Mouse (Mus musculus) layer of hippocampus, adult 9-10 months (tissue): Measurements from ENCODE around the gene Tnrc6b.
"Not testable (repeated sequence)": the region's sequence is repeated elsewhere in the genome, so short reads cannot be mapped to it uniquely, and the experiment has no call there.

Source experiments
- DNase-seq: peaks from one replicate; pipeline ENCODE4 v3.0.0; 2022; ENCODE audit warnings: low spot score

The Tnrc6b gene

DNA sequence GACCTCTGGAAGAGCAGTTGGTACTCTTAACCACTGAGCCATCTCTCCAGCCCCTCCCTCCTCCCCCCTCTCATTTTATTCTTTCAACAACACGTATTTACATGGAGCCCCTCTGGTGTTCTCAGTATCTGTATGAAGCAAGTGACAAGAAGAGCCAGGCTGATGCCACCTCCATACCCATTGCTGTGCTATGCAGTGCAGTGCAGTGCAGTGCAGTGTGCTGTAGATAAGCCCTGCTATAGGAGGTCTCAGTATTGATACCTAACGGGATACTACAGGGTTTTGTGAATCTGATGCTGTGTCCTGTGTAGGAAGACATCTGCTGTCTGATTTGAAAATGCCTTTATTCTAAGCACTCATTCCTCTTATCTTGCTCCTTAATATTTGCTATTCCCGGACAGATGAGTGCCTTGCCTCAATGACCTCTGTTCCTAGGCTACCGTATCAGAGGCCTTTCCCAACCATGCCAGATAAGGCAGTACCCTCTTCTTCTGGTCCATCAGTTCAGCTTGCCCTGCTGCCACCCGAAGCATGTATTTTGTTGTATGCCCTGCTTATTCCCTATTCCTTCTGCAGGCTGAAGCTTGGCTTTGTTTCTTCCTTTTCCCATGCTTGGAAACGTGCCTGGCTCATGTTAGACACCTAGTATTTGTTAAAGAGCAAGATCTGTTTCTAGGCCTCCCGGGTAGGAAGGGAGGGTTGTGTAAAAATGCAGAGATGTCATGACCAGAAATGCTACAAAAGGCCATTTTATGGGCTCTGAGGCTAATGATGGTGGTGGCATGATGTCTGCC is 139.8 kb downstream of the Tnrc6b start:
- no peak for DNase-seq

DNA sequence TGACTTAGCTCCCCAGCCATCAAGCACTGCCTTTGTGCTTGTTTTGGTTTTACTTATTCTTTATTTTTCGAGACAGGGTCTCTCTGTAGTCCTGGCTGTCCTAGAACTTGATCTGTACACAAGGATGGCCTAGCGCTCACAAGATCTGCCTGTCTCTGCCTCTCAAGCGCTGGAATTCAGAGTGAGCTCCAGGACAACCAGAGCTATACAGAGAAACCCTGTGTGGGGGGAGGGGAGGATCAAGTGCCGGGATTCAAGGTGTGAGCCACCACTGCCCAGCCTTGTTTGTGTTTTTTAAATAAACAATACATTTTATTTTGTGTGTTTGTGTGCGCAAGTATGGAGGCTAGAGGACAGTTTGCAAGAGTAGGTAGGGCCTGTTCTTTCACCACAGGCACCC is 141.0 kb downstream of the Tnrc6b start:
- DNase-seq, result no peak

DNA sequence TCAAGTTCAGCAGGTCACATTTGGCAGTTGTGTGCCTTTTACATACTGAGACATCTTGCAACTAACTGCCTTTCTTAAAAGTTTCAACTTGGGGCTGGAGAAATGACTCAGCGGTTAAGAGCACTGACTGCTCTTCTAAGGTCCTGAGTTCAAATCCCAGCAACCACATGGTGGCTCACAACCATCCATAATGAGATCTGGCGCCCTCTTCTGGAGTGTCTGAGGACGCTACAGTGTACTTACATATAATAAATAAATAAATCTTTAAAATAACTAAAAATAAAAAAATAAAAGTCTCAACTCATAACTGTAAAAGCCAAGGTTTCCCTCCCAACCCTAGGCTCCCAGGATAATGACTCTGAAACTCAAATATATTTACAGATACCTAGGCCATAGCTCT is 141.4 kb downstream of the Tnrc6b start:
- DNase-seq, result not testable (repeated sequence)

DNA sequence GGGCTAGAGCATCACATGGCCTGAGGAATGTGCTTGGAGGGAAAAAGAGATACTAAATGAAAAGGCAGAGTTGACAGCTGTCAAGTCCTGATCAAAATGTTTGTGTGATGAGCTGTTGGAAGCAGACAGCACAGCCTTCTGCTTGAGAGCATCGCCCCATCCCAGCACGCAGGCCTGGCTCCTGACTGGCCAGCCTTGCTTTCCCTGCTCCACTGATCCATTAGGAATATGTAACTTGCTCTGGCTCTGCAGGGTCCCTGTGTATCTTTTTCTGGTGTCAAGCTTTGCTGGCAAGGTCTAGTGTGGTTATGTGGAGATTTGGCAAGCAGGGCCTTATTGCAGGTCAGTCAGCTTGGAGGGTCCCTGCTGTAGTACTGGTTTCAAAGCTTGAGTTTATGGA is 148.3 kb downstream of the Tnrc6b start:
- DNase-seq, result no peak

DNA sequence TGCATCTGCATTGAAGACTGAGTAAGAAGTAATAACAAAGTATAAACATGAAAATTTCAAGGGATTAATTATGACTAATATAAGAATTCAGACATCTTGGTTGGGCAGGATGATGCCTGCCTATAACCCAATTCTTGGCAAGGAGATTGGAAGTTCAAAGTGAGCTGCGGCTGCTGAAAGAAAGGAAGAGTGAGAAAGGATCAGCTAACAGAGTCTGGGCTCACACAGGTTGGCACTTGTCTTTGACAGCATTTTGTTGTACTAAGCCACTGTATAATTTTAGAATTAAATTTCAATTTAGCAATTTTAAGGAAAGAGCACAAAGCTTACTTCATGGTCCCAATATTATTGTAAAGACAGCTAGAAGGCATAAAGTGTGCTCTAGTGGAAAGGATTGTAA is 150.2 kb downstream of the Tnrc6b start:
- DNase-seq, result no peak

DNA sequence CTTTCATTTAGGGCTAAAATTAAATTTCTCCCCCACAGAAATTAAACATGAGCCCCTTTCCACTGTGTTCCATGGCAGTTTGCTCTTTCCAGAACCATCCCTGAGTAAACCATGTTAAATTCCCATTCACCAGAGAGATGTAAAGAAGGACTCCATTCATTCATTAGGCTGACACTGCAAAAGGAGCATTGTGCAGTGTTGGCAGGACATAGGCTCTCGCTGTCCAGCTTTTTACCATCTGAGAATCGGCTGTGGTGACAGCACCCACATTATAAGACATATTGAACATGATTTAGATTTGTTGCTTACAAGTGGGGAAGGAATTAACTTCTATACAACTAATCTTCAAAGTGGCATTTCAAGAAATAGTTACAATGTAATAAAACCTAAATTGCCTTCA is 150.9 kb downstream of the Tnrc6b start:
- no peak for DNase-seq

DNA sequence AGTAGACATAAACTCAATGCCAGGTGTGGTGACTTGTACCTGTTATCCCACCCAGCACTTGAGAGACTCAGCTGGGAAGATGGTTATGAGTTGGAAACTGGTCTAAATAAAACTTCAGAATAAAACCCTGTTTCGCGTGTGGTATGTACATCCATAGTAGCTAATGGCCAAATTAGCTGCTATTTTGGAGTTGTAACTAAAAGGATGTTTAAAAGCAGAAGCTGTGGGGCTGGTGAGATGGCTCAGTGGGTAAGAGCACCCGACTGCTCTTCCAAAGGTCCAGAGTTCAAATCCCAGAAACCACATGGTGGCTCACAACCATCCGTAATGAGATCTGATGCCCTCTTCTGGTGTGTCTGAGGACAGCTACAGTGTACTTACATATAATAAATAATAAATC is 157.5 kb downstream of the Tnrc6b start:
- not testable (repeated sequence) for DNase-seq

DNA sequence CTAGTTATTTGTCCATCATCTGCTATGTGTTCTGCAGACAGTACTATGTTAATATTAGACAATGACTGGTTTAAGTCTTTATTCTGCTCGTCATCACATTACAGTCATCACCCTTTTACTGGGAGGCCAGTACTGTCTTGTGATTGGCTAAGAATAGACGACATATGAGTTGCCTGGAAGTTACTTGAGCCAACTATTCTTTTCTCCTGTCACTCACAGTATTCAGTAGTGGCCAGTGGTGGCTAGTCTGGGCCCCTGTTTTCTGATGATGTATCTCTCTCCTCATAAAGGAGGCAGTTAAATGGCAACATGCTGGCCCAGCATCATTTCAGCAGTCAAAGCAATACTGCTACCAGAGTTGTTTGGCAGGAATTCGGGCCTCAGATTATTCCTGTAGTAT is 163.6 kb downstream of the Tnrc6b start:
- DNase-seq, result no peak

DNA sequence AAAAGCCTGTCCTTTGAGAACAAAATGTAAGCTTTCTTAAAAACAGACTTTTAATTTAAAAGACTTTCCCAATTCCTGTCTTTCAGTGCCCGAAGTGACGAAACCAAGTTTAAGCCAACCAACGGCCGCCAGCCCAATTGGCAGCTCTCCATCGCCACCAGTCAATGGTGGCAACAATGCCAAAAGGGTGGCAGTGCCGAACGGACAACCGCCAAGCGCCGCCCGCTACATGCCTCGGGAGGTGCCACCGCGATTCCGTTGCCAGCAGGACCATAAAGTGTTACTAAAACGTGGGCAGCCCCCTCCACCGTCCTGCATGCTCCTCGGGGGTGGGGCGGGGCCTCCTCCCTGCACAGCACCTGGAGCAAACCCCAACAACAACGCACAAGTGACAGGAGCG is 165.1 kb downstream of the Tnrc6b start:
- DNase-seq, result no peak

DNA sequence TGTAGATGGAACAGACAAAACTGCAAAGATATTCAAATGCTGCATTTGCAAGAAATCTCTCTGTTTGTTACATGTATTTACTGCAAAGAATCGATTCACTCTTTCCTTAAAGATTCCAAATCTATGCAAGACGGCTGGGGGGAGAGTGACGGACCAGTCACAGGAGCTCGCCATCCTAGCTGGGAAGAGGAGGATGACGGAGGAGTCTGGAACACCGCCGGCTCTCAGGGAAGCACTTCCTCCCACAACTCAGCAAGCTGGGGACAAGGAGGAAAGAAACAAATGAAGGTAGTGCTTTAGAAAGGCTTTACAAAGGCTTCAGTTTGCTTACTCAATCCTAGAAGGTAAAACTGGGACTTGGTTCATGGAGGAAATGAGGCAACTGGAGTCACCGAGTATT is 173.0 kb downstream of the Tnrc6b start:
- DNase-seq, result no peak

DNA sequence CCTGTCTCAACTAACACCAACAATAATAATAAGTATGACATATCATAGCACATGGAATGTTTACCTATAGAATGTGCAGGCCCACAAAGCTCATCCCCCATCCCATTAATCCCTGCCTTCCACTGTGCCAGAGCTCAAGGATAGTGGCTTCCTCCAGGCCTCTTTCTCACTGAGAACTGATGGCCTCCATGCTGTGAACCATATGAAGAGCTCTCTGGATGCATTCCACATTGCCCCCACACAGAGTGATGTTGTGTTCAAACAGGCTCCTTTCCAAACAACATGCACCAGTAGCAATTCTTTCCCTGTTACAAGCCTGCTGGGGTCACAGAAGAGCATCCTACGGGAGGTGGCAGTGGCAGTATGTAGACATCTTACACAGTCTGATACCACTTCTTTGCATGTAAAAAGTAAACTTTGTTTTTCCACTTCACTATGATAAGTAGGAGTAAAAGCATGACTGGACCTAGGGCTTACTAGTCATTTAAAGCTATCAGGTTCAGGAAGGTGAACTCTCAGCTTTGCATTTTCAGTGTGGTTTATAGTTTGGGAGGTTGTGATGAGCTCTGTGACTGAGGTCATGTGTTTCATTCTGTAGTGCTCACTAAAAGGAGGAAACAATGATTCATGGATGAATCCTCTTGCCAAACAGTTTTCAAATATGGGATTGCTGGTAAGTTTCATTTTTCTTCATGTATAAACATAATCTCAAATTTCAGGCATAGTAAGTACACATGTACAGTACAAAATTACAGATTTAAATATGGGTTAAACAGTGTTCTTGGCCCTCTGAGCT is 175.4 kb downstream of the Tnrc6b start:
- no peak for DNase-seq

DNA sequence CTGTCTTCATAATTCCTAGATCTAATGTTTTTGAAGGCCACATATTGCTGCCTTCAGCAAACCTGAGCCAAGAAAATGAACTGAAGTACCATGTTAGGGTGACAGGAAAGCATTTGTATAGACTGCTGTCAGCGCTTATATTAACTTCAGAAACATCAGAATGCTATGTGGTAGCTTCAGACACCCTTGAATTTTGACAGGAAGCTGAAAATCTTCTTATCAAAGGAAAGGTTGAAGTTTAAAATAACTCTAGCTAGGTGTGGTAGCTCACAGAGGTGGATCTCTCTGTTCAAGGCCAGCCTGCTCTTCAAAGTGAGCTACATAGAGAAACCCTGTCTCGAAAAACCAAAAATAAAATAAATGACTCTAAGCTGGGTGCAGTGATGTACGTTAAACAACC is 181.2 kb downstream of the Tnrc6b start:
- DNase-seq, result no peak

DNA sequence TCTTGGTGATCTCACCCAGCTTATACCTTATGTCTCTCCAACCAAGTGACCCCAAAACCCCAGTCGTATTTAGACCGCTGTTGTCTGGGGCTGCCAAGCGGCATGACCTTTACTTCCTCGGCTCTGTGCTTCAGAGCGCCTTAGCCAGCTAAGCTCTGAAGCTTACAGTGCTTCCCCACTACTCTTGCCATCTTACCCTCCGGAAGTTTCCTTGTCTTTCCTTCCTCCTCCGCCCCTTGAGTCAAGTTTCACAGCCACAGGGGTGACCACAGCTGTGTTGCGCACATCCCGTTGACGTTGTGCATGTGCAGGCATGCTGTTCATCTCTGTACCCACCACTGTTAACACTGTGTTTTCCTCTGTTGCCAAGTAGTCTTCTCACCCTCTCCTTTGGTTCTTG is 185.6 kb downstream of the Tnrc6b start:
- DNase-seq, result no peak

DNA sequence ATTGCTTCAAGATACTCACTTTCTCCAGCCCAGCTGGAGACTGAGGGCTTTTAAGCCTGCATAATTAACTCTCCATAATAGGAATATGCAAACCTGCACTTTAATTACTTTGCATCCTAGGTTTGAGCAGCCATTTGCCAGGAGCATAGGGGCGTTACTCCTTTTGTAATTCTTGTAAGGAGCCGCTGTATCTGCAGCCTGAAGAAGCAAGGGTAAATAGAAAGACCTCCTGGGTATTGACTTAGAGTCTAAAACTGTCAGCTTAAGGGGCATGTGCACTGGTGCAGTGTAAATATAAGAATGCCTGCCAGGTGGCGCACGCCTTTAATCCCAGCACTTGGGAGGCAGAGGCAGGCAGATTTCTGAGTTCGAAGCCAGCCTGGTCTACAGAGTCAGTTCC is 186.8 kb downstream of the Tnrc6b start:
- DNase-seq, result no peak

DNA sequence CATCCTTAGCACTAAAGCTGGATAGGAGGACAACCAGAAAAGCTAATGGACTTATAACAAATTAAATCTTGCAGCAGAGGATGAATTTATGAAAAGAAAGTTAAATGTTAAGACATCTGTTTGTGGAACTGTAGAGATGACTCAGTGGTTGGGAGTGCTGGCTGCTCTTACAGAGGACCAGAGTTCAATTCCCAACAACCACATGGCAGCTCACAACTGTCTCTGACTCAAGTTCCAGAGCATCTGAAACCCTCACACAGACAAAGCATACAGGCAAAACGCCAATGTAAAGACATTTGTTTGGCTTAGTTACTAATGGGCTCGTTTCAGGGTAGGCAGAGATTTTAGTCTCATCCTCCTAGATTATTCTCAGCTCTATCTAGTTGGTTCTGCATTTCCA is 188.7 kb downstream of the Tnrc6b start:
- DNase-seq, result no peak

DNA sequence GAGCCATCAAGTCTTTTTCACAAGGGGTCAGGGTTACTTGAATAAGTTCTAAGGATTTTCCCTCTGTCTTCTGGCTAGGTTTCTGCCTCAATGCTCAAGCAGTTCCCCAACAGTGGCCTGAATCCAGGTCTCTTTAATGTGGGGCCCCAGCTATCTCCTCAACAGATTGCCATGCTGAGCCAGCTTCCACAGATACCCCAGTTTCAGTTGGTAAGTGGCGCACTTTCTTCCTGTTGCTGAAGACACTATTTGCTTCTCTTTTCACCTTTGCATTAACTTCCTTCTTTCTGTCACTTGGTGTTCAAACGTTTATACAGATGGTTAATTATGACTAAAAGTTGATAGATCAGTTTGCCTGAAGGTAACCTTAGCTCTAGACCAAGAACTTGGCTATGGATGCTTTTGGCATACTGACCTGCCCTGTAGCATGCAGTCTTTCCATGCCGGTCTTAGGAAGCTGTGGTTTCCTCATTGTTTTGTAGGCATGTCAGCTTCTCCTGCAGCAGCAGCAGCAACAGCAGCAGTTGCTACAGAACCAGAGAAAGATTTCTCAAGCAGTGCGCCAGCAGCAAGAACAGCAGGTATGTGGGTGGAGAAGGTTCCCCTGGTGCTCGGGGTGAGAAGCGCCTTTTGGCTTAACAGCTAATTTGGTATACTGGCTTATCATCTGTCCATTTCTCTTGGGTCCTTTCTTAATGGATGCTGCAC is 190.8 kb downstream of the Tnrc6b start:
- peak; percentile 20 for DNase-seq

DNA sequence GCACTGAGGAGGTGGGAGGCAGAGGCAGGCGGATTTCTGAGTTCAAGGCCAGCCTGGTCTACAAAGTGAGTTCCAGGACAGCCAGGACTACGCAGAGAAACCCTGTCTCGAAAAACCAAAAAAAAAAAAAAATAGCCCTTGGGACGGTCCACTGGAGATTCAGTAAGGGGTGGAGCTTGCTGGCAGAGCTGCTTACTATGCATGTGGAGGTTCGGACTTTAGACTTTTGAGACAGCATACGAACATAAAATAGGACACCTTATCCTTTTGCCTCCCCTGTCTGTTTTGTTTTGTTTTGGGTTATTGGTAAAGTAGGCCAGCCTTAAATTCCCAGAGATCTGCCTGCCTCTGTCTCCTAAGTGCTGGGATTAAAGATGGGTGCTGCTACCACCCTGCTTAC is 193.7 kb downstream of the Tnrc6b start:
- DNase-seq, result not testable (repeated sequence)

DNA sequence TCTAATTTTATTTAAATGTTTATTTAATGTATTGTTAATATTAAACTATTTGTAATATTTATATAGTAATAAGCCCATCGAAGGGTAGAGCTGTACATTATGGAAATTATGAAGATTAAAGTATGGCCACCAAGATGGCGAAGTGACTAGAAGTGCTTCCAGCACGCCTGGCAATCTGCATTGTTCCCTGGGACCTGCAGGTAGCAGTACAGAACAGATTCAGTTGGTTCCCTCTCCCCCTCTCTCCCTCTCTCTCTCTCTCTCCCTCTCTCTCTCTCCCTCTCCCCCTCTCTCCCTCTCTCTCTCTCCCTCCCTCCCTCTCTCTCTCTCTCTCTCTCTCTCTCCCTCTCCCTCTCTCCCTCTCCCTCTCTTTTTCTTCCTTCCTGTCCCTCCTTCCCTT is 199.1 kb downstream of the Tnrc6b start:
- DNase-seq, result no peak

DNA sequence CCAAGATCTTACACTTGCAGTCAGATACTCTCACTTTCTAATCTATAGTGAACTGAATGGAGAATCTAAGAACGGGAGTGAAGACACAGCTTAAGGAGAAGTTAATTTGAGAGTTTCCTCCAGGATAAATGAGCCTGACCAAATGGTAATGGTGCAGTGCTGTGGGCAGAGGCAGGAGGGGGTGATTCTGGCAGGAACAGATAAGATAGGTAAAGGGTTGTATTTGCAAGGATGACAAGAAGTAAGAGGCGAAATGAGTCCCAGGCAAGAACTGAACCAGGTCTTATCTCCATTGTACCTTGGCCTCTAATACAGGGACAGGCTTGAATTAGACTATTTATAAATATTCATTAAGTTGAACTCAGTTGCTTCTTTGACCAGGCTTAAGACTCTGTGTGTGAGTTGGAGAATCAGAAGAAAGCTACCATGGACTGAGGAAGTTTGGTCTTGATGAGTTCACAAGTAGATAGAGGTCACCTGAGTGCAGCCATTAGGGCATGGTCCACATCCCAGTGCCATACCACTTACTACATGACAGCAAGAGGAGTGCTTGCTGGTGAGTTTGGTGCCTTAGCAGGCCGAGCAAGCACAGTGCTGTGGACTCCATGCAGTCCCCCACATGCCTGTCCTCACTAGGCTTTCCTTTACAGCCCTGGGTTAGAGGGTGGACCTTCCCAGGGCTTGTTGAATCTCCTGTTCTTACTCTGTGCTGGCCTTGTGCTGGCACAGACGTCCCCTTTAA is 199.8 kb downstream of the Tnrc6b start:
- DNase-seq, result no peak

DNA sequence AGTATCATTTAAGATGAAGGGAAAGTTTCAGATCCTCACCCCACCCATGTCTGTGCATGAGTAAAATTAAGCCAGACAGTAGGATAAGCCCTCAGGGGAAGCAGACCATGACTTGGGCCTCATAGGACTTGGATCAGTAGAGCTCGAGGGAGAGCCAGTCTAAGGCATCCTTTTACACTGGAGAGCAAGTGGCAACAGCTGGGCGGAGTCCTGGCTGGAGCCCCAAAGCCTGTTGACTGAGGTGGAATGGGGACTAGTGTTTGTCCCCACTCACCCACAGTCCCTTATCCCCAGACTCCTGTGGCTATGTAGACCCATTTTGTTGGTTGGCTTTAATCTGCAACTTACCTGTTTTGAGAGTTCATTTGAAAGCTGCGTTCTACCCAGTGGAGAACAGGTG is 201.1 kb downstream of the Tnrc6b start:
- no peak for DNase-seq

DNA sequence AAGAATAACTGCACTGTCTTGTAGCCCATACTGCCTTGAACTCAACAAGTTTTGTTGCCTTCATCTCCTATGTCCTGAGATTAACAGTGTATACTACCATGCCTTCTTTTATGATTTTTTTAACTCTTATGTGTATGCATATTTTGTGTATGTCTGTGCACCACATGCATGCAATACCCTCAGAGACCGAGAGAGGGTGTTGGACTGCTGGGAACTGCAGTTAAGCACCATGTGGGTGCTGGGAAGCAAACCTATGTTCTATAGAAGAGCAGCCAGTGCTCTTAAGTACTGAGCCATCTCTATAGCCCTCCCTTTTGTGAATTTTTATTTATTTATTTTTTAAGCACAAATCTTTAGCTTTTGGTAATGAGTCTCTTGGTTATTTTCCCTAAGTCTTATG is 202.7 kb downstream of the Tnrc6b start:
- DNase-seq, result no peak

DNA sequence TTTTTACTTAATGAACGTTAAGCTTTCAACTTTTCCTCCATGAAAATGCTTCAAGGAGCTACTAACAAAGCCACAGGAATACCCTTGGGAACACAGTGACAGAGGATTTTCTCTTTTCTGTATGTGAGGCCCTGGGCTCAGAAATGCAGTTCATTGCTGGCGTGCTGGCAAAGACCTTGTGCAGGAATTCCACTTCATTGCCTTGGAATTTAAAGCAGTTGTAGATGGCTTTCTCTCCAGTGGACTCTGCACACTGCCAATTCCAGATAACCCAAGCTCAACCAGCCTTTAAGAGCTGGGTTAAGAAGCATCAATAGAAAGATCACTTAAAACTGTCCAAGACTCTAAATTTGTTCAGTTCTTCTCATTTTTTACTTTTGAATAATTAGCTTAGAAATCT is 204.7 kb downstream of the Tnrc6b start:
- DNase-seq, result no peak
